Mouse (Mus musculus) brain, embryonic 18.5 days (tissue): ENCODE measurements at regions not wholly inside any gene's neighbourhood (a gene's known extent, or its start where the extent isn't known, plus 50 kb on each side); places are given as distances from the start of the nearest gene placed in this dataset.

Source experiments
- DNase-seq: peaks from one replicate; pipeline ENCODE4 v3.0.0-alpha.2; 2012; ENCODE audit warnings: low read depth, low spot score

- DNase-seq: no peak
Measured at GRCm38 (mm10) chr1:30362072-30362769, 511.5 kb downstream of the Phf3 start.

- DNase-seq: no peak
Measured at GRCm38 (mm10) chr1:30320657-30321262, 553.0 kb downstream of the Phf3 start.

DNA sequence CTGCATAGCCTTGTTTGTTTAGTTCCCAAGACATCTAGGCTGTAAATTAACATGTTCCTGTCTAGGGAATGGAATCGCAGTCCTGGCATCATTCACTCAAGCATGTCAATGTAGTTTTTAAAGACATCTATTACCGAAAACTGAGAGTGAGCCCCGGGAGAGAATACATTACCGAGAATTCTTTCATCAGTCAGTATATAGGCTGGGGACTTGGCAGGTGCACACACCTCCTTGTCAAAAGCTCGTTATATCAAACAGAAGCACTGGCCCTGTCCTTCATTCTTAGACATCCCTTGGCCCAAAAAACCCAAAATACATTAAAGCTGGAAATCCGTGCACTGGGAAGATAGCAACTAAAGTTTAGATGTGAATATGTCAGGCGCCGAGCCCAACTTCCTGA, 555.5 kb downstream of the Phf3 start:
- DNase-seq: no peak

DNA sequence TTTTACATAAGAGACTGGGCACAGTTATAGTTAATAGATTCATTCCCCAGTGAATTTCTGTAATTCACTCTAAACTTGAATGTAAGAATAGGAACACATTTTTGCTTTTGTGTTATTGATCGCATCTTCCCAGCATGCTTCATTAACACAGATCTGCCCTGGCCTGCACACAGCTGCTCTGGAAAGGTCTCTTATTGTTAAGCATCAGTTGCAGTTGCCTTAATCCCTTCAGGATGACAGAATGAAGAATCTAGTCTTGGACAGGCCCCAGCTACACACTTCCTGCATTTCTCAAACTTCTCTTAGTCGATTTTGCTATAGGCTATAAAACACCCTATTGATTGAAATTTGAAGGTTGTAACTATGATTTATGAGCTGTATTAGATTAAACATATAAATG, 584.6 kb downstream of the Phf3 start:
- DNase-seq: no peak

DNA sequence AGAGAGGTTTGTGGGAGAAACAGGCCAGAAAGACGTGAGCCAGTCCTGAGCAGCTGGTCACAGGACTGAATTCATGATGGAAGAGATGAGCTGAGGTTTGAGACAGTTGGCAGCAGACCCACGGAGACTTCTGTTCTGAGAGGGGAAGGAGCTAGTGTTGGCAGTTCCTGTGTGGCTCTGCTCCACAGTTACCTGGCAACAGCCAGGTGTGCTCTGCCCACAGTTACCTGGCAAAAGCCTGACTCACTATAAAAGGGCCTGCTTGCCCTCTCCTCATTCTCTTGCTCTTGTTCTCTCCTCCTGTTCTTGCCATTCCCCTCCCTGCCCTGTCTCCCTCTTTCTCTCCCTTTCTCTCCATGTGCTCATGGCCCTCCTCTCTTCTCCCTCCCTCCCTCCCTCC, 611.3 kb downstream of the Phf3 start:
- DNase-seq: no peak

DNA sequence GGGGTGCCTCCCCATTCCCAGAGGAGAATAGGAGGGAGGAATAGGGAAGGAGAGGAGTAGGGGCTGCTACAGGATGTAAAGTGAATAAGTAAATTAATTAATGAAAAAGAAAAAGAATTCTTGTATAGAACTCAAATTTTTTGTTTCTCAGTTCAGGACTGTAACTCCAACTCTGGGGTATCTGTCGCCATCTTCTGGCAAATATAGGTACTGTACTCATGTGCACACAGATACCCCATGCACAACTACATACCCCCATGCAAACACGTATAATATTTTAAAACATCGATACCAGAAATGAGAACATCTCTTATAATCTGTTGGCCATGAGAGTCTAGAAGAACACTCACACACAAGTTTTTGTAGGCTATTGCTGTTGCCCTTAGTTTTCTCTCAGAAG, 614.2 kb downstream of the Phf3 start:
- no peak for DNase-seq

DNA sequence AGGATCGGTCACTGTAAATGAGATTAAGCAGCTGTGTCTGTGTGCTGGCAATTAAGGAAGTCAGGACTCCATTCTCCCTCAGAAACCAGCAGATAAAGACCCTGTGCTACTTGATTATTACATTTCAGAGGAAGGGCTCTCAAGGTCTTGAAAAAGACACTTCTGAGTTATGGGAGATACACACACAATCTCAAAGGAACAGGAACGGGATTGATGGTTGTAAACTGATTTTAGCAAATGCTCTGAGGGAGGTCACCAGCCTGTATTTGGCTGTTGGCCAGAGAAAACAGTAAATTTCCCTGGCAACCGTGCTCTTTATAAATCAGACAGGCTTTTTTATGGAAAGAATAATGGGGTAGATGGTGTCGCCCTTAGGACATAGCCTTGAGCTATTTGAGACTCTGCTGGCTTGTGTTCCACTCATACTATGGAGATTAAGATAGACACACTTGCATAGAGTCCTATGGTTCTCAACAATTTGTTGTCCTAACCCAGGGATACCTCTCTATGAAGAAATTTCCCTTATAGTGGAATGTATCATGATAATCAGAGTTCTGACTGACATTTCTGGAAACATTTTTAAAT, 656.9 kb downstream of the Phf3 start:
- no peak for DNase-seq

DNA sequence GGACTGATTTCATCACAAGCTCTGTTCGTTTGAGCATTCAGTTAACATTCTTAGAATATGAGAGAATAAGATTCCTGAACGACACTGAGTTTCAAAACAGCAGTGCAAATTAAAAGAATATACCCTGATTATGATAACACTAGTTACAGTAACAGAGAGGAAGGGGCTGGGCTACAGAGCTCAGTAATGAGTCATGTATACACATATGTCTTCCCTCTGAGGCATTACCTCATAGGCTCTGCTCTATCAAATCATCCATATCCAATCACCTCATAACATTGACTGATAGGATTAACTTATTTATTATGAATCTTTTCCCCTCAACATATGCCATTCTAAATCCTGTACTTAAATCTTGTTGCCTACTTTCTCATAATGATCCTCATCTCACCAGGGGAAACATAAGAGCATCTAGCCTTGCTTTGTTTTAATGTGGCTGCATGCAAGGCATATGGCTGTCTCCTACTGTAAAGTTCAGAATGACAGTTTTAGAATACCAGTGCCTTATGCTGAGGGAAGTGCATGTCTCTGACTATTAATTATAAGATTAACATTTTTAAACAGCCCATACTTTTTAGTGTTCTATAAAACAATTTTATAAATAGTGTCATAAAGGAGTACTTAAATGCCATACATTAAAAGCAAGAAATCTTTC, 669.0 kb downstream of the Phf3 start:
- no peak for DNase-seq

- no peak for DNase-seq
Measured at GRCm38 (mm10) chr1:30176225-30176624, 697.5 kb downstream of the Phf3 start.

GRCm38 (mm10) chr1:30144997-30145396, 728.7 kb downstream of the Phf3 start:
- peak; percentile 75 for DNase-seq

- no peak for DNase-seq
Measured at GRCm38 (mm10) chr1:30114186-30114585, 759.5 kb downstream of the Phf3 start.
